Mouse (Mus musculus) sigmoid colon, adult 10 weeks (tissue): ENCODE measurements around the gene Gtsf1. TPM values are rescaled to one million over a fixed set of nuclear protein-coding genes. Genes with fewer than 3 reads are reported as not detected.

ENCODE experiments used
- polyA plus RNA-seq: library from polyadenylated mRNA; stranded (reverse); fragments of 350-450 nt; fragmentation: Illumina TruSeq; extraction: RNeasy Lipid Tissue Mini Kit (QIAGEN cat#74804); gene quantifications from one replicate; pipeline ENCODE4 v1.2.3, GENCODE M21; 2014; ENCODE audit warnings: low read depth, low replicate concordance

Gtsf1 gene
- not detected for polyA plus RNA-seq

GRCm38 (mm10) chr15:103430241-103430640 is at the start of gene Gtsf1:
TSS of gene Gtsf1 (minus strand) at chr15:103430470.

GRCm38 (mm10) chr15:103453551-103454218 is 23.4 kb upstream of the Gtsf1 start, which contains the start of gene Nckap1l:
TSS of gene Nckap1l (plus strand) at chr15:103453794.

GRCm38 (mm10) chr15:103448369-103448768 is 18.1 kb upstream of the Gtsf1 start, which contains the start of gene Gtsf2:
TSS of gene Gtsf2 (minus strand) at chr15:103448469.

GRCm38 (mm10) chr15:103366376-103367149 is 63.7 kb downstream of the Gtsf1 start, which contains the start of gene Itga5:
TSS of gene Itga5 (minus strand) at chr15:103366763.

Other genes starting within 250 kb of the Gtsf1 start
- 80.4 TPM for gene Cbx5, start 190.7 kb downstream of the Gtsf1 start, polyA plus RNA-seq
- 503 TPM for gene Hnrnpa1, start 190.0 kb downstream of the Gtsf1 start, polyA plus RNA-seq
- gene Nfe2, start 172.1 kb downstream of the Gtsf1 start, polyA plus RNA-seq = not detected
- gene Copz1, start 157.8 kb downstream of the Gtsf1 start, polyA plus RNA-seq = 83.1 TPM
- not detected for gene Gpr84, start 119.9 kb downstream of the Gtsf1 start, polyA plus RNA-seq
- gene Zfp385a, start 90.4 kb downstream of the Gtsf1 start, polyA plus RNA-seq = not detected
- gene Itga5, start 63.7 kb downstream of the Gtsf1 start, polyA plus RNA-seq = 1.3 TPM
- gene Gtsf2, start 18.0 kb upstream of the Gtsf1 start, polyA plus RNA-seq = not detected
- 7.2 TPM for gene Nckap1l, start 23.3 kb upstream of the Gtsf1 start, polyA plus RNA-seq
- 4.3 TPM for gene Pde1b, start 72.6 kb upstream of the Gtsf1 start, polyA plus RNA-seq
- gene Ppp1r1a, start 107.5 kb upstream of the Gtsf1 start, polyA plus RNA-seq = 0.82 TPM
- 13.8 TPM for gene Glycam1, start 134.6 kb upstream of the Gtsf1 start, polyA plus RNA-seq